Mouse (Mus musculus) hindbrain, embryonic 15.5 days (tissue): ENCODE results near the gene Nhej1. TPM values are rescaled to one million over a fixed set of nuclear protein-coding genes. Genes with fewer than 3 reads are reported as not detected.

Experiments used
- ATAC-seq: fragments of 200-750 bp; cut with Nextera tagmentation; 2 replicates; pipeline ENCODE4 v1.8.0; 2017; ENCODE audit warnings: low read depth, moderate number of reproducible peaks, moderate TSS enrichment; ENCODE audit not compliant: low FRiP score
- H3K27ac ChIP-seq: fragments of 300-500 bp; sonication (generic); replicated peaks from 2 replicates; pipeline ENCODE4 v1.5.1; 2015; ENCODE audit warnings: mild to moderate bottlenecking, inconsistent platforms
- H3K27me3 ChIP-seq: fragments of 300-500 bp; sonication (generic); 2 replicates; pipeline ENCODE4 v1.6.1; 2015; ENCODE audit warnings: control low read depth, inconsistent platforms
- H3K36me3 ChIP-seq: fragments of 300-500 bp; sonication (generic); 2 replicates; pipeline ENCODE4 v1.6.1; 2015; ENCODE audit warnings: control low read depth, inconsistent platforms
- H3K4me1 ChIP-seq: fragments of 300-500 bp; sonication (generic); replicated peaks from 2 replicates; pipeline ENCODE4 v1.6.1; 2015; ENCODE audit warnings: control low read depth, inconsistent platforms
- H3K4me2 ChIP-seq: fragments of 300-500 bp; sonication (generic); 2 replicates; pipeline ENCODE4 v1.6.1; 2015; ENCODE audit warnings: moderate library complexity, mild to moderate bottlenecking, inconsistent platforms
- H3K4me3 ChIP-seq: fragments of 300-500 bp; sonication (generic); 2 replicates; pipeline ENCODE4 v1.5.1; 2015; ENCODE audit warnings: mild to moderate bottlenecking, inconsistent platforms
- H3K9ac ChIP-seq: fragments of 300-500 bp; sonication (generic); 2 replicates; pipeline ENCODE4 v1.6.1; 2015; ENCODE audit warnings: inconsistent platforms
- H3K9me3 ChIP-seq: fragments of 300-500 bp; sonication (generic); 2 replicates; pipeline ENCODE4 v1.6.1; 2016; ENCODE audit warnings: control low read depth, inconsistent platforms
- WGBS: fragments of 180-500 bp; shearing (Covaris S2); methylation state at CpG from one replicate; pipeline ENCODE4 v1.1.7; 2015; 5-methylcytosine and 5-hydroxymethylcytosine counted together
- polyA plus RNA-seq: library from polyadenylated mRNA; unstranded; fragments of >200 nt; fragmentation: Nextera tagmentation; extraction: Ambion mirVana; gene quantifications from 2 replicates; pipeline ENCODE4 v1.2.1, GENCODE M21; 2015

The Nhej1 gene
- polyA plus RNA-seq, 1 experiment from 2014 or later = 6.9 TPM

GRCm38 (mm10) chr1:74941651-74942360 is 183.2 kb downstream of the Nhej1 start:
- Histone ChIP-seq H3K36me3 (no peaks in the 10 kb centered on the region), H3K4me3 (no peak overlapping the region), H3K27me3 (peaks cover 59% of the 10 kb centered on the region), H3K9me3 (no peaks in the 10 kb centered on the region), H3K4me1 (no peaks in the 10 kb centered on the region), H3K9ac (no peak overlapping the region), H3K27ac (no peak overlapping the region), H3K4me2 (no peak overlapping the region)
- ATAC-seq = no peak
- 60% methylated on average over 12 of the region's 12 CpGs for WGBS

- no peak overlapping the region for H3K27ac ChIP-seq
- no peak overlapping the region for H3K9ac ChIP-seq
- no peak overlapping the region for H3K4me2 ChIP-seq
- H3K36me3 ChIP-seq = no peaks in the 10 kb centered on the region
- H3K4me3 ChIP-seq = no peak overlapping the region
- peaks cover 40% of the 10 kb centered on the region for H3K27me3 ChIP-seq
- 12% methylated on average over 3 of the region's 3 CpGs for WGBS
- H3K4me1 ChIP-seq = no peaks in the 10 kb centered on the region
- no peaks in the 10 kb centered on the region for H3K9me3 ChIP-seq
- ATAC-seq = no peak
Measured at GRCm38 (mm10) chr1:74939762-74940161, 185.2 kb downstream of the Nhej1 start.

GRCm38 (mm10) chr1:74936221-74936830 is 188.7 kb downstream of the Nhej1 start:
- H3K4me1 ChIP-seq = no peaks in the 10 kb centered on the region
- no peak for ATAC-seq
- H3K27me3 ChIP-seq = peaks cover 41% of the 10 kb centered on the region
- no peaks in the 10 kb centered on the region for H3K36me3 ChIP-seq
- H3K4me2 ChIP-seq = no peak overlapping the region
- WGBS = 50% methylated on average over 12 of the region's 12 CpGs
- H3K4me3 ChIP-seq = no peak overlapping the region
- H3K9ac ChIP-seq = no peak overlapping the region
- H3K9me3 ChIP-seq = no peaks in the 10 kb centered on the region
- H3K27ac ChIP-seq = no peak overlapping the region

GRCm38 (mm10) chr1:74935402-74935801 is 189.6 kb downstream of the Nhej1 start, which contains the start of gene Cfap65:
Gene Cfap65 (minus strand): TSS chr1:74935599.
- Histone ChIP-seq H3K36me3 (no peaks in the 10 kb centered on the region), H3K9me3 (no peaks in the 10 kb centered on the region), H3K27me3 (peaks cover 36% of the 10 kb centered on the region), H3K27ac (no peak within 1 kb of the TSS), H3K4me2 (peak within 1 kb of the TSS; percentile 71), H3K4me3 (peak within 1 kb of the TSS; percentile 49), H3K4me1 (no peaks in the 10 kb centered on the region), H3K9ac (peak within 1 kb of the TSS; percentile 37; the same call in 1 of the 2 replicates)
- under 1% methylated on average over 18 of the region's 18 CpGs for WGBS
- ATAC-seq = peak; percentile 83; the same call in 1 of the 2 replicates

- Histone ChIP-seq H3K27me3 (peaks cover 22% of the 10 kb centered on the region), H3K9ac (no peak overlapping the region), H3K9me3 (no peaks in the 10 kb centered on the region), H3K27ac (no peak overlapping the region), H3K4me1 (no peaks in the 10 kb centered on the region), H3K36me3 (no peaks in the 10 kb centered on the region), H3K4me3 (no peak overlapping the region), H3K4me2 (no peak overlapping the region)
- ATAC-seq = no peak
- WGBS = 86% methylated on average over 9 of the region's 9 CpGs
Measured at GRCm38 (mm10) chr1:74927621-74928296, 197.2 kb downstream of the Nhej1 start.

GRCm38 (mm10) chr1:74926721-74927120 is 198.3 kb downstream of the Nhej1 start:
- whole genome bisulfite sequencing = 35% methylated on average over 6 of the region's 6 CpGs
- Histone ChIP-seq H3K9ac (no peak overlapping the region), H3K4me1 (no peaks in the 10 kb centered on the region), H3K9me3 (no peaks in the 10 kb centered on the region), H3K4me3 (no peak overlapping the region), H3K36me3 (no peaks in the 10 kb centered on the region), H3K4me2 (no peak overlapping the region), H3K27ac (no peak overlapping the region), H3K27me3 (peaks cover 17% of the 10 kb centered on the region; the same call in 1 of the 2 replicates)
- ATAC-seq = no peak

- Histone ChIP-seq H3K4me2 (no peak overlapping the region), H3K9ac (no peak overlapping the region), H3K27me3 (peaks cover 10% of the 10 kb centered on the region; the same call in 1 of the 2 replicates), H3K36me3 (no peaks in the 10 kb centered on the region), H3K4me3 (no peak overlapping the region), H3K9me3 (no peaks in the 10 kb centered on the region), H3K4me1 (no peaks in the 10 kb centered on the region), H3K27ac (no peak overlapping the region)
- WGBS = 68% methylated on average over 4 of the region's 4 CpGs
- ATAC-seq = no peak
Measured at GRCm38 (mm10) chr1:74924464-74924863, 200.5 kb downstream of the Nhej1 start.

Other genes starting within 250 kb of the Nhej1 start
- 3.5 and 5.0 TPM in 2 replicates for gene Fev, start 239.8 kb downstream of the Nhej1 start, polyA plus RNA-seq
- gene Cryba2, start 232.1 kb downstream of the Nhej1 start, polyA plus RNA-seq = 1.8 and 2.9 TPM in 2 replicates
- 0.83 and 1.2 TPM in 2 replicates for gene Cfap65, start 189.6 kb downstream of the Nhej1 start, polyA plus RNA-seq
- gene Ihh, start 173.5 kb downstream of the Nhej1 start, polyA plus RNA-seq = 0.16 and 0.26 TPM in 2 replicates
- not detected in 2 replicates for gene Slc23a3, start 8.7 kb upstream of the Nhej1 start, polyA plus RNA-seq
- 48.2 and 52.3 TPM in 2 replicates for gene Cnppd1, start 17.5 kb upstream of the Nhej1 start, polyA plus RNA-seq
- 134 and 146 TPM in 2 replicates for gene Retreg2, start 17.6 kb upstream of the Nhej1 start, polyA plus RNA-seq
- 40.1 and 40.2 TPM in 2 replicates for gene Zfand2b, start 43.4 kb upstream of the Nhej1 start, polyA plus RNA-seq
- gene Abcb6, start 55.2 kb upstream of the Nhej1 start, polyA plus RNA-seq = 45.1 and 48.4 TPM in 2 replicates
- gene Ankzf1, start 67.0 kb upstream of the Nhej1 start, polyA plus RNA-seq = 23.2 and 24.2 TPM in 2 replicates
- gene Atg9a, start 67.0 kb upstream of the Nhej1 start, polyA plus RNA-seq = 57.5 and 66.3 TPM in 2 replicates
- 20.3 and 22.0 TPM in 2 replicates for gene Glb1l, start 85.6 kb upstream of the Nhej1 start, polyA plus RNA-seq
- gene Stk16, start 85.6 kb upstream of the Nhej1 start, polyA plus RNA-seq = 146 and 147 TPM in 2 replicates
- 26.8 and 28.1 TPM in 2 replicates for gene Tuba4a, start 94.7 kb upstream of the Nhej1 start, polyA plus RNA-seq
- gene A630095N17Rik, start 106.9 kb upstream of the Nhej1 start, polyA plus RNA-seq = not detected in 2 replicates
- gene Dnajb2, start 111.2 kb upstream of the Nhej1 start, polyA plus RNA-seq = 72.5 and 85.0 TPM in 2 replicates
- 30.4 and 33.5 TPM in 2 replicates for gene Ptprn, start 139.3 kb upstream of the Nhej1 start, polyA plus RNA-seq
- 203 and 214 TPM in 2 replicates for gene Resp18, start 153.2 kb upstream of the Nhej1 start, polyA plus RNA-seq
- gene Dnpep, start 192.8 kb upstream of the Nhej1 start, polyA plus RNA-seq = 140 and 145 TPM in 2 replicates
- 1.1 and 1.7 TPM in 2 replicates for gene Des, start 235.1 kb upstream of the Nhej1 start, polyA plus RNA-seq